Mouse (Mus musculus) stomach, postnatal 0 days (tissue): Measurements from ENCODE around the gene Gas7.

Experiments used
- CTCF ChIP-seq: IDR thresholded peaks from 2 replicates; pipeline ENCODE4 v1.5.1; 2016; ENCODE audit warnings: antibody characterized with exemption, low read depth, mild to moderate bottlenecking, moderate library complexity
- EP300 ChIP-seq: optimal IDR thresholded peaks from 2 replicates; pipeline ENCODE3; 2016; ENCODE audit warnings: antibody characterized with exemption

GRCm38 (mm10) chr11:67501468-67502244, 46.4 kb downstream of the Gas7 start:
- TF ChIP-seq CTCF (no peak), EP300 (no peak)
